Mouse (Mus musculus) kidney, adult 2 months (tissue): Measurements from ENCODE around the gene Fry. TPM values are rescaled to one million over a fixed set of nuclear protein-coding genes. Genes with fewer than 3 reads are reported as not detected.

Source experiments
- DNase-seq: peaks from one replicate; pipeline ENCODE4 v3.0.0; 2021
- H3K27ac ChIP-seq: fragments of 200-500 bp; 2 replicates; pipeline ENCODE4 v1.5.1; 2012; ENCODE audit warnings: low read depth, low read length, control low read depth, inconsistent platforms; ENCODE audit not compliant: insufficient read depth
- H3K27me3 ChIP-seq: fragments of 200-500 bp; replicated peaks from 2 replicates; pipeline ENCODE4 v1.6.1; 2012; ENCODE audit warnings: mild to moderate bottlenecking, moderate library complexity, low read length, inconsistent platforms; ENCODE audit not compliant: control insufficient read depth, insufficient read depth
- H3K36me3 ChIP-seq: fragments of 200-500 bp; 2 replicates; pipeline ENCODE4 v1.6.1; 2012; ENCODE audit warnings: mild to moderate bottlenecking, moderate library complexity, low read length, inconsistent platforms; ENCODE audit not compliant: control insufficient read depth, insufficient read depth
- H3K4me1 ChIP-seq: fragments of 200-500 bp; 2 replicates; pipeline ENCODE4 v1.6.1; 2011; ENCODE audit warnings: low read length; ENCODE audit not compliant: control insufficient read depth, insufficient read depth
- H3K4me3 ChIP-seq: fragments of 200-500 bp; 2 replicates; pipeline ENCODE4 v1.5.1; 2011; ENCODE audit warnings: mild to moderate bottlenecking, low read depth, low read length, control low read depth; ENCODE audit not compliant: insufficient read depth
- CTCF ChIP-seq: fragments of 200-500 bp; conservative IDR thresholded peaks from 2 replicates; pipeline ENCODE4 v1.5.1; 2011; ENCODE audit warnings: low read depth, mild to moderate bottlenecking, control low read depth, low read length, moderate library complexity, mixed read lengths; ENCODE audit not compliant: insufficient read depth, insufficient read length
- POLR2A ChIP-seq: fragments of 200-500 bp; IDR thresholded peaks from one replicate; pipeline ENCODE4 v1.6.1; 2011; ENCODE audit warnings: low read depth, low read length, control low read depth
- WGBS: fragments of 180-500 bp; shearing (Covaris S2); methylation state at CpG from one replicate; pipeline ENCODE4 v1.1.7; 2018; 5-methylcytosine and 5-hydroxymethylcytosine counted together
- polyA plus RNA-seq: library from polyadenylated mRNA; depleted of rRNA; stranded (reverse); fragments of >200 nt; gene quantifications from 2 replicates; pipeline ENCODE4 v1.2.3, GENCODE M21; 2012

The Fry gene
- polyA plus RNA-seq, 1 experiment: 12.9 TPM

- H3K4me1 ChIP-seq: no peaks in the 10 kb centered on the region
- no peak overlapping the region for H3K27ac ChIP-seq
- no peak for DNase-seq
- TF ChIP-seq POLR2A (no peak), CTCF (no peak)
- no peaks in the 10 kb centered on the region for H3K27me3 ChIP-seq
- WGBS: 78% methylated on average over 7 of the region's 7 CpGs
- no peaks in the 10 kb centered on the region for H3K36me3 ChIP-seq
- no peak overlapping the region for H3K4me3 ChIP-seq
Measured at GRCm38 (mm10) chr5:150282091-150282490, 163.6 kb downstream of the Fry start.

- 88% methylated on average over 7 of the region's 7 CpGs for WGBS
- H3K27me3 ChIP-seq: no peaks in the 10 kb centered on the region
- no peak for DNase-seq
- H3K4me1 ChIP-seq: no peaks in the 10 kb centered on the region
- TF ChIP-seq CTCF (no peak), POLR2A (no peak)
- no peak overlapping the region for H3K4me3 ChIP-seq
- H3K36me3 ChIP-seq: no peaks in the 10 kb centered on the region
- no peak overlapping the region for H3K27ac ChIP-seq
Measured at GRCm38 (mm10) chr5:150287949-150288348, 169.5 kb downstream of the Fry start.

GRCm38 (mm10) chr5:150289611-150290010 lies 171.2 kb downstream of the Fry start:
- DNase-seq: no peak
- 78% methylated on average over 8 of the region's 8 CpGs for WGBS
- Histone ChIP-seq H3K4me1 (no peaks in the 10 kb centered on the region), H3K27ac (no peak overlapping the region), H3K36me3 (no peaks in the 10 kb centered on the region), H3K4me3 (no peak overlapping the region), H3K27me3 (no peaks in the 10 kb centered on the region)
- TF ChIP-seq POLR2A (no peak), CTCF (peak; percentile 70)

GRCm38 (mm10) chr5:150290494-150291199 lies 172.2 kb downstream of the Fry start:
- no peaks in the 10 kb centered on the region for H3K27me3 ChIP-seq
- no peak overlapping the region for H3K27ac ChIP-seq
- whole genome bisulfite sequencing: 73% methylated on average over 4 of the region's 4 CpGs
- no peak overlapping the region for H3K4me3 ChIP-seq
- DNase-seq: no peak
- TF ChIP-seq CTCF (no peak), POLR2A (no peak)
- no peaks in the 10 kb centered on the region for H3K4me1 ChIP-seq
- no peaks in the 10 kb centered on the region for H3K36me3 ChIP-seq

- Histone ChIP-seq H3K27ac (no peak overlapping the region), H3K27me3 (no peaks in the 10 kb centered on the region), H3K4me1 (no peaks in the 10 kb centered on the region), H3K4me3 (no peak overlapping the region), H3K36me3 (no peaks in the 10 kb centered on the region)
- no peak for DNase-seq
- TF ChIP-seq CTCF (no peak), POLR2A (no peak)
- WGBS: 77% methylated on average over 6 of the region's 6 CpGs
Measured at GRCm38 (mm10) chr5:150291216-150291615, 172.8 kb downstream of the Fry start.

GRCm38 (mm10) chr5:150292186-150292585 lies 173.7 kb downstream of the Fry start:
- 38% methylated on average over 3 of the region's 3 CpGs for WGBS
- DNase-seq: no peak
- Histone ChIP-seq H3K27ac (no peak overlapping the region), H3K27me3 (no peaks in the 10 kb centered on the region), H3K4me3 (no peak overlapping the region), H3K4me1 (no peaks in the 10 kb centered on the region), H3K36me3 (no peaks in the 10 kb centered on the region)
- TF ChIP-seq CTCF (no peak), POLR2A (no peak)

GRCm38 (mm10) chr5:150294306-150294705 lies 175.9 kb downstream of the Fry start:
- TF ChIP-seq CTCF: no peak
- no peak for TF ChIP-seq POLR2A
- no peak for DNase-seq
- no peak overlapping the region for H3K4me3 ChIP-seq
- H3K27me3 ChIP-seq: no peaks in the 10 kb centered on the region
- no peaks in the 10 kb centered on the region for H3K36me3 ChIP-seq
- no peaks in the 10 kb centered on the region for H3K4me1 ChIP-seq
- no peak overlapping the region for H3K27ac ChIP-seq
- WGBS: 62% methylated on average over 11 of the region's 11 CpGs
